ENCODE assay signal across 7 mouse cellular contexts in the genomic region with DNA sequence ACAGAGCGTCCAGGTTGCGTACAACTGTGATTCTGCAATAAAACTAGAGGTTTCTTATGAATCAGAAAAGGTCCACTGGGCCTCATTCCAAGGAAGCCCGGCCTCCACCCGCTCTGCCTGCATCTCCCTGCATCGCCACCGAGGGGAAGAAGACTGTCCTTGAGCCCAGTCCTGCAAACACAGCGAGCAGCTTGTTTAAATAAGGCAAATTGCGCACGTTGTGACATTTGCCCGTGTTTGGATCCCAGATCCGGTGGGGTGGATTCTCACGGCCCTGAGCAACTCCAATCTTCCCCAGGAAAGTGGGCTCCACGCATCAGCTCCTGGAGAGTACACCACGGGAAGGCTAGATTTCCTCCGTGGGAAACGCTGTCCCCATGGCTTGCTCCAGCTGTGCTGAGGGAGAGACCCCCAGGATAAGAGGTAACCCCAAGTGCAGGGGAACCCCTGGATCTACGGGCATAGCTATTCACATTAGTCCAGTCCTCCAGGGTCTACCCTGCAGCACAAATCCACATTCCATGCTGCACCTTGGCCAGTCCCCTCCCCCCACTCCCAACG. TPM values are rescaled to one million over a fixed set of nuclear protein-coding genes. Genes with fewer than 3 reads are reported as not detected.
A peak's percentile ranks its signal among the peaks of the same experiment; 100 is the strongest.
DNase-seq lines count a peak whose midpoint lies in the region; ATAC-seq lines count a peak whose summit lies in the region.

No protein-coding gene starts in this region.

- WGBS in heart, embryonic 15.5 days: 49% methylated on average over 18 of the region's 18 CpGs
- 61% methylated on average over 18 of the region's 18 CpGs for WGBS in liver, embryonic 15.5 days (ENCODE audit: insufficient replicate concordance)

- no peaks in the 10 kb centered on the region for H3K9me3 ChIP-seq in heart, embryonic 15.5 days (replicated peaks)
- H3K9me3 ChIP-seq in liver, embryonic 15.5 days (replicated peaks): no peaks in the 10 kb centered on the region

- peak overlapping the region; percentile 37 for H3K4me2 ChIP-seq in heart, embryonic 15.5 days
- peak overlapping the region; percentile 20; the same call in 1 of the 2 replicates for H3K4me2 ChIP-seq in liver, embryonic 15.5 days

- H3K4me1 ChIP-seq in brown adipose tissue, adult 24 weeks (ENCODE audit: control insufficient read depth, insufficient read depth, insufficient read length, low read length): peaks cover 10% of the 10 kb centered on the region; the same call in 1 of the 2 replicates
- peaks cover 23% of the 10 kb centered on the region for H3K4me1 ChIP-seq in heart, embryonic 15.5 days (replicated peaks)
- H3K4me1 ChIP-seq in liver, embryonic 15.5 days (replicated peaks): peaks cover 25% of the 10 kb centered on the region

- H3K27me3 ChIP-seq in heart, embryonic 15.5 days: no peaks in the 10 kb centered on the region
- peaks cover 12% of the 10 kb centered on the region; the same call in 1 of the 2 replicates for H3K27me3 ChIP-seq in liver, embryonic 15.5 days

- ATAC-seq in heart, embryonic 15.5 days (replicated peaks; ENCODE audit: insufficient number of reproducible peaks, insufficient read depth, low FRiP score, low read depth): no peak
- ATAC-seq in liver, embryonic 15.5 days (ENCODE audit: insufficient read depth): no peak
- no peak for ATAC-seq in activated CD4-positive, CD25-positive, alpha-beta regulatory T cell, adult 4 months

- peak; percentile 71 for DNase-seq in ovary, adult 18-20 months (ENCODE audit: low spot score)
- DNase-seq in ovary, postnatal 10 days (ENCODE audit: low spot score): no peak
- DNase-seq in urinary bladder, postnatal 36 days (ENCODE audit: low spot score in 2 of 2): peak; percentile 64 to 77

- H3K9ac ChIP-seq in heart, embryonic 15.5 days: no peak overlapping the region
- no peak overlapping the region for H3K9ac ChIP-seq in liver, embryonic 15.5 days

- H3K36me3 ChIP-seq in heart, embryonic 15.5 days: no peaks in the 10 kb centered on the region
- H3K36me3 ChIP-seq in liver, embryonic 15.5 days (replicated peaks): no peaks in the 10 kb centered on the region

- peak overlapping the region; percentile 43 for H3K4me3 ChIP-seq in brown adipose tissue, adult 24 weeks (ENCODE audit: insufficient read depth, low read depth, low read length)
- peak overlapping the region; percentile 11 for H3K4me3 ChIP-seq in heart, embryonic 15.5 days
- H3K4me3 ChIP-seq in liver, embryonic 15.5 days (replicated peaks): no peak overlapping the region

- H3K27ac ChIP-seq in brown adipose tissue, adult 24 weeks (replicated peaks; ENCODE audit: low read depth, low read length): peak overlapping the region; percentile 59
- H3K27ac ChIP-seq in heart, embryonic 15.5 days: peak overlapping the region; percentile 50
- no peak overlapping the region for H3K27ac ChIP-seq in liver, embryonic 15.5 days (replicated peaks)

RNA-seq across cellular contexts. Expression of gene Pofut2, which starts 7.7 kb away (rescaled TPM):
- polyA plus RNA-seq in brown adipose tissue, adult 24 weeks (2012; ENCODE audit: insufficient read depth, insufficient read length, missing spikeins): 24.0 and 31.2 TPM in 2 replicates
- 99.8 and 124 TPM in 2 replicates for polyA plus RNA-seq in heart, embryonic 15.5 days (2015; fragmentation: Nextera tagmentation; extraction: Ambion mirVana)
- polyA plus RNA-seq in liver, embryonic 15.5 days (2015; fragmentation: Nextera tagmentation; extraction: Ambion mirVana): 23.8 and 27.2 TPM in 2 replicates
- 10 to 100 TPM; 18.5 to 19.9 TPM for polyA plus RNA-seq in activated CD4-positive, CD25-positive, alpha-beta regulatory T cell, adult 4 months (2017; shearing (Covaris generic))
